Mouse (Mus musculus): ENCODE data around the gene Pate2. TPM values are rescaled to one million over a fixed set of nuclear protein-coding genes. Genes with fewer than 3 reads are reported as not detected.

The Pate2 gene
- polyA plus RNA-seq, 1 experiment from 2014 or later: 0.27 TPM

DNA sequence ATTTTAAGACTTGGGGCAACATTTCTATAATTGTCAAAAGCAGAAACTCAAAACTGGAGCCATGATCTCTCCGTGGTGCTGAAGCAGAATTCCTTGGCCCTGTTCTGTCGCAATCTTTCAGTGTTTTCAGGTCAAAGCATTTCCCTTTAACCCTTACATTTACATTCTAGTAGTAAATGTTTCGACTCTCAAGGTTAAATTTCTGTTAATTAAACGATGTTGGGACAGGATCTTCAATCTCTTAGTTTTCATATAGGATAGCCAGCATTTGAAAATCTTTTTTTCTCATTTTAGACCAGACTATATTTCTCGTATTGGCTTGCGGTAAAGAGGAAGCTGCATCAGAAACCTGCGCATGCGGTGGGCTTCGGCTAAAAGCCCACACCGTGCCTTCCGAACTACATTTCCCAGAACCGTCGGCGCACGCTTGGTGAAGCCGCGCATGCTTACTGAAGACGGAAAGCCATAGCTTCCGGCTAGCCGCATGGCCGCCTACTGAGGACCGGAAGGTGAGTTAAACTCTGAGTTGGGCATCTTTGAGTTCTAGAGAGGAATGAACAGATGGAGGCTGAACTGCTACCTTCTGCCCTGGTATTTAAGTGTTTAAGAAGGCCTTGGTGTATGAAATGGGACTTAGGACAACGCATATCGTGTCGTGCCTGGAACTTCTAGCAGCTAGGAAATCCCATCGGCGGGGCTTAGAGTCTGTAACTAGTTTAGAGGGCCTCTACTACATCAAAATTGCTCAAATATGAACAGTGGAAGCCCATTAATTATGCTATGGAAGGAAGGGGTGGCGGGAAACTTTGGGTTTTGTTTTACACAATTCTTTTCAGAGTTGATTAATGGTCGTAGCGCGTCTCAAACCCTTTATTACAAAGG lies 10.8 kb upstream of the Pate2 start:
- H3K9me3 ChIP-seq (ENCODE audit: control insufficient read depth): no peaks in the 10 kb centered on the region
- no peak for TF ChIP-seq CTCF (IDR thresholded peaks at IDR 0.05; ENCODE audit: low read depth)
- peaks cover 6% of the 10 kb centered on the region; the same call in 1 of the 2 replicates for H3K36me3 ChIP-seq (ENCODE audit: control insufficient read depth, insufficient read depth)
- peak; percentile 79 for ATAC-seq
- WGBS: 2% methylated on average over 31 of the region's 31 CpGs
- peaks cover 14% of the 10 kb centered on the region for H3K27me3 ChIP-seq (replicated peaks; ENCODE audit: control insufficient read depth, insufficient read depth, low read length)
- no peak overlapping the region; the same call in 1 of the 2 replicates for H3K9ac ChIP-seq (ENCODE audit: low read depth, low read length)
- H3K4me1 ChIP-seq (replicated peaks; ENCODE audit: control insufficient read depth, insufficient read depth, low read length): peaks cover 11% of the 10 kb centered on the region; the same call in 1 of the 2 replicates
- no peak overlapping the region for H3K27ac ChIP-seq (ENCODE audit: low read depth, low read length)
- H3K4me3 ChIP-seq (ENCODE audit: low read depth, low read length): peak overlapping the region; percentile 65
- peak overlapping the region; percentile 97 for H3K4me2 ChIP-seq (replicated peaks; ENCODE audit: low read depth)

DNA sequence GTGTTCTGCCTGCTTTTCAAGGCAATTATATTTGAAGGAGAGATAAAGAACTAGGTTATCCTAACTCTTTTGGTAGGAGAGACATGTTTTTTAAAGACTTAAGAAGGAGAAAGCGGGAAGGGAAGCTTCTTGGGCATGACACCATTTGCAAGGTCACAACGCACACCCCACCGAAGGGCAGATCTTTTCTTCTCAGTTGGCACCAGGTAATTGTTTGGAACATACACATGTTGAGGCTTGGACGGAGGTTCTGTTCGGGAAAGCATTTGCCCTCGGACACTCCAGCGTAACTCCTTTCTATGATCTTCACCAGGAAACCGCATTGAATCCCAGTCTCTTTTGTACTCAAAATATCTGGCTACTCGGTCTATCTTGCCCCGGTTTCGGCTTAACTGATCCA lies 9.0 kb upstream of the Pate2 start:
- Histone ChIP-seq H3K9me3 (ENCODE audit: control insufficient read depth) (no peaks in the 10 kb centered on the region), H3K9ac (ENCODE audit: low read depth, low read length) (no peak overlapping the region), H3K4me3 (ENCODE audit: low read depth, low read length) (no peak overlapping the region), H3K4me1 (replicated peaks; ENCODE audit: control insufficient read depth, insufficient read depth, low read length) (peaks cover 11% of the 10 kb centered on the region; the same call in 1 of the 2 replicates), H3K27ac (ENCODE audit: low read depth, low read length) (no peak overlapping the region), H3K27me3 (replicated peaks; ENCODE audit: control insufficient read depth, insufficient read depth, low read length) (peaks cover 14% of the 10 kb centered on the region), H3K36me3 (ENCODE audit: control insufficient read depth, insufficient read depth) (peaks cover 13% of the 10 kb centered on the region; the same call in 1 of the 2 replicates), H3K4me2 (replicated peaks; ENCODE audit: low read depth) (no peak overlapping the region)
- ATAC-seq: no peak
- TF ChIP-seq CTCF (IDR thresholded peaks at IDR 0.05; ENCODE audit: low read depth): no peak
- WGBS: 91% methylated on average over 11 of the region's 11 CpGs

DNA sequence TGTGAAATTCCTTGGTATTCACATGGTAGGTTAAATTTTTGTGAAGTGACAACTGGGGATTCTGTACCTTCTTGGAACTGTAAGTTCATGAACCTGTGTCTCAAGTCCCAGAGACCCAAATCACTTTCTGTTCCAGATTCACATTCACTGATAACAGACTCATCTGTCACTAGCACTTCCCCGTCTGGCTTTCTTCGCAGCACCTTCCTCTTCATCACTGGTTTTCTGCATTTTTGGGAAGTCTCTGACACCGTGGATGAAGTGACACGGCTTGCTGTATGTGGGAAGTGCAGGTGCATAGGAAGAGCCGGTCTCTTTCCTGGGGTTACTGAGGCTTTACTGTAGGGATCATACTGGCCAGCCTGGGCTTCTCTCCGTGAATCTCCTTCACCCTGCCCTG lies 8.5 kb upstream of the Pate2 start:
- TF ChIP-seq CTCF (IDR thresholded peaks at IDR 0.05; ENCODE audit: low read depth): no peak
- no peak overlapping the region for H3K4me2 ChIP-seq (replicated peaks; ENCODE audit: low read depth)
- H3K9ac ChIP-seq (ENCODE audit: low read depth, low read length): no peak overlapping the region
- peaks cover 14% of the 10 kb centered on the region for H3K27me3 ChIP-seq (replicated peaks; ENCODE audit: control insufficient read depth, insufficient read depth, low read length)
- ATAC-seq: no peak
- peaks cover 16% of the 10 kb centered on the region for H3K36me3 ChIP-seq (ENCODE audit: control insufficient read depth, insufficient read depth)
- no peak overlapping the region for H3K4me3 ChIP-seq (ENCODE audit: low read depth, low read length)
- H3K4me1 ChIP-seq (replicated peaks; ENCODE audit: control insufficient read depth, insufficient read depth, low read length): peaks cover 11% of the 10 kb centered on the region; the same call in 1 of the 2 replicates
- no peaks in the 10 kb centered on the region for H3K9me3 ChIP-seq (ENCODE audit: control insufficient read depth)
- 85% methylated on average over 6 of the region's 6 CpGs for WGBS
- H3K27ac ChIP-seq (ENCODE audit: low read depth, low read length): no peak overlapping the region

DNA sequence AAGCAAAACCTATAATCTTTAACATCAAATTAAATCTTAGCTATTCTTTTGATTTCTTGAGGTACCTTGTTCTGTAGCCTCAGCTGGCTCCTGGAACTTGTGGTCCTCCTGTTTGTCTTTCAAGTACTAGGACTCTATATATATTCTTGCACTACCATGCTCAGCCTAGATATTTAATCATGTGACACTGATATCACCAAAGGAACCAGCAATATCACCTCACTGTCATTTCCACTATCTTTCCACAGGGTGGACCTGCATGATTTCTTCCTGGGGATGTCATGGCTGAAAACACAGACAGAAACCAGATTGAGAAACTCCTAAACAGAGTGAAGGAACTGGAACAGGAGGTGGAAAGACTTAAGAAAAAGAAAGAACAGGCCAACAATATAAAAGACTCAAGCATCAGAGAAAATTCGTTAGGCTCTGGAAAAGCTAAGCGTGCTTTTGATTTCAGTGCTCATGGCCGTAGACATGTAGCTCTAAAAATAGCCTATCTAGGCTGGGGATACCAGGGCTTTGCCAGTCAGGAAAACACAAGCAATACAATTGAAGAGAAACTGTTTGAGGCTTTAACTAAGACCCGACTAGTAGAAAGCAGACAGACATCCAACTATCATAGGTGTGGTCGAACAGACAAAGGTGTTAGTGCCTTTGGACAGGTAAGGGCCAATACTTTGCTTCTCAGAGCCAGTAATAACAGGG lies 5.4 kb upstream of the Pate2 start:
- H3K36me3 ChIP-seq (ENCODE audit: control insufficient read depth, insufficient read depth): peaks cover 18% of the 10 kb centered on the region
- H3K4me1 ChIP-seq (replicated peaks; ENCODE audit: control insufficient read depth, insufficient read depth, low read length): peaks cover 5% of the 10 kb centered on the region; the same call in 1 of the 2 replicates
- TF ChIP-seq CTCF (IDR thresholded peaks at IDR 0.05; ENCODE audit: low read depth): no peak
- H3K27me3 ChIP-seq (replicated peaks; ENCODE audit: control insufficient read depth, insufficient read depth, low read length): no peaks in the 10 kb centered on the region
- no peak overlapping the region for H3K4me2 ChIP-seq (replicated peaks; ENCODE audit: low read depth)
- H3K9ac ChIP-seq (ENCODE audit: low read depth, low read length): no peak overlapping the region
- H3K27ac ChIP-seq (ENCODE audit: low read depth, low read length): no peak overlapping the region
- 87% methylated on average over 5 of the region's 5 CpGs for WGBS
- no peak for ATAC-seq
- no peaks in the 10 kb centered on the region for H3K9me3 ChIP-seq (ENCODE audit: control insufficient read depth)
- no peak overlapping the region for H3K4me3 ChIP-seq (ENCODE audit: low read depth, low read length)

DNA sequence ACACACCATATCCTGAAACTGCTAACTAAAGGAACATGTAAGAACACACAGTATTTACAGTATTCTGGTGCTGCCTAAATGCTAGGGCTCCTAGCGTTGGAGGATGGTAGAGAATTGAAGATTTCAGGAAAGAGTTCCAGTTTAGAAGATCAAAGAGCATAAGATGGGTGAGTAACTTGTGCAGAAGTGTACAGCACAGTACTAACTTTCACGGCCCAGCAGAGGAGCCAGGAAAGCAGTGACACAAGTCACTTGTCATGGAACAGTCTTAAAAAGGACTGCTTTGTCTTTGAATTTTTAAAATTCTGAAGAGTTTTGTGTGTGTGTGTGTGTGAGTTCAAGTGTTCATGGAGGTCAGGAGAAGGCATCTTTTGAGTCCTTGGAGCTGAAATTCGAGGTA lies 2.1 kb upstream of the Pate2 start:
- TF ChIP-seq CTCF (IDR thresholded peaks at IDR 0.05; ENCODE audit: low read depth): no peak
- Histone ChIP-seq H3K4me3 (ENCODE audit: low read depth, low read length) (no peak overlapping the region), H3K27me3 (replicated peaks; ENCODE audit: control insufficient read depth, insufficient read depth, low read length) (no peaks in the 10 kb centered on the region), H3K4me2 (replicated peaks; ENCODE audit: low read depth) (no peak overlapping the region), H3K9ac (ENCODE audit: low read depth, low read length) (no peak overlapping the region), H3K36me3 (ENCODE audit: control insufficient read depth, insufficient read depth) (peaks cover 12% of the 10 kb centered on the region; the same call in 1 of the 2 replicates), H3K4me1 (replicated peaks; ENCODE audit: control insufficient read depth, insufficient read depth, low read length) (no peaks in the 10 kb centered on the region), H3K27ac (ENCODE audit: low read depth, low read length) (no peak overlapping the region), H3K9me3 (ENCODE audit: control insufficient read depth) (no peaks in the 10 kb centered on the region)
- ATAC-seq: no peak
- WGBS: 86% methylated on average over 3 of the region's 3 CpGs

DNA sequence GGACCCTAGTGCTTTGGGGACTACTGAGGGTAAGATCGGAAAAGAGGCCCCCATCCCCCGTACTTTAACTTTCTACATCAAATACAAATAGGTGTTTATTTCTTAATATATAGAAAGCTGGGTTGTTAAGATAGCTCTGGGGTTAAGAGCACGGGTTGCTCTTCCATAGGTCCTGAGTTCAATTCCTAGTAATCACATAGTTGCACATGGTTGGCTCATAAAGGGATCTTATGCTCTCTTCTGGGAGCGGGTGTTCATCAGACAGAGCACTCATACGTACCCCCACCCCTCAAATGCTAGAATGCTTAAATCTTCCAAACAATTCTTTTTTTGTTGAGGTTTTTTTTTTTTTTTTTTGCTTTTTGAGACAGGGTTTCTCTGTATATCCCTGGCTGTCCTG lies 579 bp downstream of the Pate2 start:
- Histone ChIP-seq H3K9me3 (ENCODE audit: control insufficient read depth) (no peaks in the 10 kb centered on the region), H3K4me1 (replicated peaks; ENCODE audit: control insufficient read depth, insufficient read depth, low read length) (0 out of 2 replicates have a peak, but pooled peaks cover 3% of the 10 kb centered on the region), H3K4me2 (replicated peaks; ENCODE audit: low read depth) (peak overlapping the region; percentile 70), H3K27ac (ENCODE audit: low read depth, low read length) (no peak overlapping the region), H3K9ac (ENCODE audit: low read depth, low read length) (no peak overlapping the region), H3K27me3 (replicated peaks; ENCODE audit: control insufficient read depth, insufficient read depth, low read length) (peaks cover 10% of the 10 kb centered on the region; the same call in 1 of the 2 replicates), H3K36me3 (ENCODE audit: control insufficient read depth, insufficient read depth) (peaks cover 6% of the 10 kb centered on the region; the same call in 1 of the 2 replicates), H3K4me3 (ENCODE audit: low read depth, low read length) (peak overlapping the region; percentile 75)
- no peak for ATAC-seq
- TF ChIP-seq CTCF (IDR thresholded peaks at IDR 0.05; ENCODE audit: low read depth): no peak
- 8% methylated on average over 5 of the region's 5 CpGs for WGBS

Data from intestine, postnatal 0 days (tissue).